Mouse (Mus musculus): ENCODE data around the gene Hip1. TPM values are rescaled to one million over a fixed set of nuclear protein-coding genes. Genes with fewer than 3 reads are reported as not detected.

Hip1 gene
- total and polyA plus RNA-seq, 3 experiments: 0.23 to 0.75 TPM; not detected in 1

- H3K4me3 ChIP-seq (ENCODE audit: control insufficient read depth in 1 of 2, insufficient read depth in 1 of 2, low read depth in 2 of 2, low read length in 2 of 2): no peak overlapping the region
Measured at GRCm38 (mm10) chr5:135517348-135517883, 27.5 kb downstream of the Hip1 start.

DNA sequence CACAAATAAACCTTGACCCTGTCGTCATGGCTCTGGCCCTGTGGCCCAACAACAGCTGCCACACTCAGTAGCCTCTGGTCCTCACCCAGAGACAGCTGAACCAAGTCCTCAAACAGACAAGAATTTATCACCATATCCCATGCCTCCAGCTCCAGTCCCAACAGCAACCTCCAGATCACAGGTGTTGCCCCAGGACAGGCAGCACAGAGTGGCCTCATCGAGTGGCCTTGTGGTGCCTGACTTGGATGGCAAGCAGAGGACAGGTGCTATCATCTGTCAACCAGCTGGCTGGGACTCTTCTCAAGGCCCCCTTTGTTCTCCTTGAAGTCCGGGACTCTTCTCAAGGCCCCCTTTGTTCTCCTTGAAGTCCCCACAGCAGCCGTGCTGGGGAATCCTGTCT, 31.8 kb downstream of the Hip1 start:
- no peak for TF ChIP-seq E2F4 (IDR thresholded peaks at IDR 0.05; ENCODE audit: borderline replicate concordance, low read depth, low read length)
- TF ChIP-seq ELF1 (IDR thresholded peaks at IDR 0.05; ENCODE audit: low read depth, low read length): no peak
- no peak for TF ChIP-seq RAD21 (IDR thresholded peaks at IDR 0.05; ENCODE audit: low read depth, low read length)
- TF ChIP-seq NRF1 (IDR thresholded peaks at IDR 0.05; ENCODE audit: insufficient read depth, low read depth, low read length, poor library complexity, severe bottlenecking): no peak
- TF ChIP-seq MYC (IDR thresholded peaks at IDR 0.05; ENCODE audit: low read depth, low read length): no peak
- no peak for TF ChIP-seq CTCF (IDR thresholded peaks at IDR 0.05 in 2 of 3, conservative IDR thresholded peaks at IDR 0.05 in 1 of 3; ENCODE audit: control insufficient read depth in 1 of 3, insufficient read depth in 1 of 3, low read depth in 2 of 3, low read length in 3 of 3, poor library complexity in 1 of 3, severe bottlenecking in 1 of 3)
- no peak for TF ChIP-seq ZKSCAN1 (IDR thresholded peaks at IDR 0.05; ENCODE audit: low read depth, low read length)
- no peak for TF ChIP-seq POLR2AphosphoS2 (IDR thresholded peaks at IDR 0.05; ENCODE audit: low read length)
- TF ChIP-seq MAX (IDR thresholded peaks at IDR 0.05; ENCODE audit: low read length): no peak
- no peak for TF ChIP-seq GABPA (IDR thresholded peaks at IDR 0.05; ENCODE audit: low read depth, low read length)
- TF ChIP-seq TBP (IDR thresholded peaks at IDR 0.05; ENCODE audit: low read depth, low read length): no peak
- TF ChIP-seq MEF2A (IDR thresholded peaks at IDR 0.05; ENCODE audit: extremely low read depth, insufficient replicate concordance, low read depth, low read length, poor library complexity, severe bottlenecking): no peak
- TF ChIP-seq ZMIZ1 (IDR thresholded peaks at IDR 0.05; ENCODE audit: low read depth, low read length): no peak
- no peak for TF ChIP-seq POLR2A (IDR thresholded peaks at IDR 0.05; ENCODE audit: control insufficient read depth in 1 of 2, insufficient read depth in 1 of 2, low read depth in 1 of 2, low read length in 2 of 2, poor library complexity in 1 of 2)
- TF ChIP-seq NELFE (IDR thresholded peaks at IDR 0.05; ENCODE audit: low read depth, low read length): no peak
- no peak for TF ChIP-seq ZNF384 (IDR thresholded peaks at IDR 0.05; ENCODE audit: low read depth, low read length)
- TF ChIP-seq TCF12 (IDR thresholded peaks at IDR 0.05; ENCODE audit: low read depth, low read length): no peak
- no peak for TF ChIP-seq GATA1 (IDR thresholded peaks at IDR 0.05; ENCODE audit: low read depth, low read length)
- Histone ChIP-seq H3K79me2 (ENCODE audit: control insufficient read depth, insufficient read depth, low read length, poor library complexity) (no peaks in the 10 kb centered on the region), H3K9ac (ENCODE audit: control insufficient read depth, low read depth, low read length, poor library complexity, severe bottlenecking) (no peak overlapping the region), H3K9me3 (replicated peaks; ENCODE audit: insufficient read depth, low read length) (no peaks in the 10 kb centered on the region), H3K4me3 (ENCODE audit: control insufficient read depth in 1 of 2, insufficient read depth in 1 of 2, low read depth in 2 of 2, low read length in 2 of 2) (no peak overlapping the region), H3K27me3 (ENCODE audit: control insufficient read depth in 1 of 2, insufficient read depth in 2 of 2, low read length in 2 of 2) (no peaks in the 10 kb centered on the region; a peak in 1 of 4 replicates), H3K4me1 (ENCODE audit: control insufficient read depth in 1 of 2, insufficient read depth in 2 of 2, low read length in 2 of 2) (no peaks in the 10 kb centered on the region), H3K27ac (ENCODE audit: control insufficient read depth, low read depth, low read length) (no peak overlapping the region), H3K36me3 (ENCODE audit: control insufficient read depth in 1 of 2, insufficient read depth in 2 of 2, low read length in 2 of 2) (no peaks in the 10 kb centered on the region)
- no peak for DNase-seq (ENCODE audit: low read depth, low spot score)

More at GRCm38 (mm10) chr5:135517348-135517883, 27.5 kb downstream of the Hip1 start:
- Histone ChIP-seq H3K9ac (ENCODE audit: control insufficient read depth, low read depth, low read length, poor library complexity, severe bottlenecking) (no peak overlapping the region), H3K4me1 (ENCODE audit: control insufficient read depth in 1 of 2, insufficient read depth in 2 of 2, low read length in 2 of 2) (no peaks in the 10 kb centered on the region), H3K27me3 (ENCODE audit: control insufficient read depth in 1 of 2, insufficient read depth in 2 of 2, low read length in 2 of 2) (no peaks in the 10 kb centered on the region), H3K27ac (ENCODE audit: control insufficient read depth, low read depth, low read length) (no peak overlapping the region), H3K36me3 (ENCODE audit: control insufficient read depth in 1 of 2, insufficient read depth in 2 of 2, low read length in 2 of 2) (no peaks in the 10 kb centered on the region), H3K9me3 (replicated peaks; ENCODE audit: insufficient read depth, low read length) (no peaks in the 10 kb centered on the region), H3K79me2 (ENCODE audit: control insufficient read depth, insufficient read depth, low read length, poor library complexity) (no peaks in the 10 kb centered on the region)
- no peak for DNase-seq (ENCODE audit: low read depth, low spot score)
- TF ChIP-seq SIN3A (IDR thresholded peaks at IDR 0.05; ENCODE audit: low read length) (no peak), POLR2AphosphoS5 (IDR thresholded peaks at IDR 0.05; ENCODE audit: borderline replicate concordance, low read depth, low read length) (no peak), ETS1 (IDR thresholded peaks at IDR 0.05; ENCODE audit: low read depth, low read length) (no peak), MAFK (IDR thresholded peaks at IDR 0.05; ENCODE audit: borderline replicate concordance, low read depth, low read length) (no peak), MYC (IDR thresholded peaks at IDR 0.05; ENCODE audit: low read depth, low read length) (no peak), JUND (IDR thresholded peaks at IDR 0.05; ENCODE audit: low read depth, low read length) (no peak), E2F4 (IDR thresholded peaks at IDR 0.05; ENCODE audit: borderline replicate concordance, low read depth, low read length) (no peak), HCFC1 (IDR thresholded peaks at IDR 0.05; ENCODE audit: low read depth, low read length) (no peak), ZNF384 (IDR thresholded peaks at IDR 0.05; ENCODE audit: low read depth, low read length) (no peak), GABPA (IDR thresholded peaks at IDR 0.05; ENCODE audit: low read depth, low read length) (no peak), TCF12 (IDR thresholded peaks at IDR 0.05; ENCODE audit: low read depth, low read length) (no peak)

All from MEL (cell line).